ENCODE assay signal across 13 mouse cellular contexts in genomic region chr2:112676721-112677120, GRCm38 (mm10).
DNase-seq lines count a peak whose midpoint lies in the region; ATAC-seq and TF ChIP-seq lines count a peak whose summit lies in the region.
"Had no signal": no experiment of that assay in that cellular context is flagged by ENCODE, and none has a peak within 500 bp of the region (broad histone marks: within the 10 kb centered on the region; RNA-seq: fewer than 3 reads in every experiment).

No protein-coding gene starts in this region.

- H3K27me3 ChIP-seq in heart, embryonic 11.5 days (ENCODE audit: control insufficient read depth, insufficient read depth, low read length), result no peaks in the 10 kb centered on the region
- H3K27me3 ChIP-seq in stomach, postnatal 0 days (ENCODE audit: control insufficient read depth, insufficient read depth, low read length), result no peaks in the 10 kb centered on the region
- H3K27me3 ChIP-seq: hindbrain, embryonic 12.5 days had no signal

- no peak overlapping the region for H3K4me2 ChIP-seq in heart, embryonic 11.5 days
- H3K4me2 ChIP-seq in stomach, postnatal 0 days (replicated peaks; ENCODE audit: low read depth), result no peak overlapping the region
- H3K4me2 ChIP-seq: hindbrain, embryonic 12.5 days had no signal

- ATAC-seq in heart, embryonic 11.5 days (replicated peaks; ENCODE audit: insufficient number of reproducible peaks, low FRiP score, low TSS enrichment), result no peak
- no peak for ATAC-seq in stomach, postnatal 0 days (ENCODE audit: low FRiP score, low TSS enrichment)

- H3K4me1 ChIP-seq in heart, embryonic 11.5 days (ENCODE audit: control insufficient read depth, insufficient read depth, low read length), result no peaks in the 10 kb centered on the region
- H3K4me1 ChIP-seq in stomach, postnatal 0 days (replicated peaks; ENCODE audit: control insufficient read depth, insufficient read depth), result no peaks in the 10 kb centered on the region
- H3K4me1 ChIP-seq: hindbrain, embryonic 12.5 days had no signal

- no peak overlapping the region for H3K9ac ChIP-seq in heart, embryonic 11.5 days (ENCODE audit: low read depth, low read length)
- H3K9ac ChIP-seq in stomach, postnatal 0 days (ENCODE audit: low read length), result no peak overlapping the region
- H3K9ac ChIP-seq: hindbrain, embryonic 12.5 days had no signal

- no peak for TF ChIP-seq EP300 in stomach, postnatal 0 days (optimal IDR thresholded peaks at IDR 0.05)

- no peaks in the 10 kb centered on the region for H3K36me3 ChIP-seq in heart, embryonic 11.5 days (ENCODE audit: control insufficient read depth, insufficient read depth, low read length)
- no peaks in the 10 kb centered on the region for H3K36me3 ChIP-seq in stomach, postnatal 0 days (ENCODE audit: control insufficient read depth, insufficient read depth, low read length)
- H3K36me3 ChIP-seq: hindbrain, embryonic 12.5 days had no signal

- H3K27ac ChIP-seq in heart, embryonic 11.5 days (ENCODE audit: low read depth, low read length), result no peak overlapping the region
- no peak overlapping the region for H3K27ac ChIP-seq in stomach, postnatal 0 days (replicated peaks)
- H3K27ac ChIP-seq: hindbrain, embryonic 12.5 days had no signal

- intact Hi-C loops in heart, postnatal 14 days (cut with DNase I), result no loop called here

- 46% methylated on average over 1 of the region's 1 CpGs for WGBS in heart, embryonic 11.5 days (ENCODE audit: insufficient replicate concordance)
- WGBS in stomach, postnatal 0 days, result 36% methylated on average over 1 of the region's 1 CpGs

- TF ChIP-seq CTCF in stomach, postnatal 0 days (IDR thresholded peaks at IDR 0.05; ENCODE audit: low read depth), result no peak

- H3K4me3 ChIP-seq in heart, embryonic 11.5 days (ENCODE audit: low read depth, low read length), result no peak overlapping the region
- no peak overlapping the region for H3K4me3 ChIP-seq in stomach, postnatal 0 days (ENCODE audit: low read depth, low read length)
- H3K4me3 ChIP-seq: hindbrain, embryonic 12.5 days had no signal

- no peaks in the 10 kb centered on the region for H3K9me3 ChIP-seq in heart, embryonic 11.5 days (replicated peaks; ENCODE audit: control insufficient read depth, low read length)
- no peaks in the 10 kb centered on the region for H3K9me3 ChIP-seq in stomach, postnatal 0 days (ENCODE audit: control insufficient read depth, low read length)
- H3K9me3 ChIP-seq: hindbrain, embryonic 12.5 days had no signal

- peak; percentile 38 to 59 for DNase-seq in heart, adult 18-20 months
- peak; percentile 15 for DNase-seq in A20 (ENCODE audit: low read depth, low spot score)
- DNase-seq in WW6 (ENCODE audit: low read depth, low spot score), result peak; percentile 57
- DNase-seq in heart, postnatal 14 days, result peak; percentile 19 to 39
- no peak for DNase-seq in stomach, postnatal 0 days (ENCODE audit: low spot score)
- DNase-seq in layer of hippocampus, adult 11-12 months (ENCODE audit: low spot score), result no peak
- DNase-seq in kidney, postnatal 14 days, result no peak
- DNase-seq: adrenal gland, postnatal 14 days; cerebellum, postnatal 14 days; lung, adult 2 months; midbrain, embryonic 14.5 days had no signal

Comparison
In these comparisons a context has a peak if more than half of its experiments do, and no peak if none do; other contexts are left out.
1. DNase-seq: peak in heart, adult 18-20 months (2 of 2), A20 (single experiment), WW6 (single experiment) and heart, postnatal 14 days (2 of 2); none in stomach, postnatal 0 days (single experiment), layer of hippocampus, adult 11-12 months (single experiment) and kidney, postnatal 14 days (single experiment).